Mouse (Mus musculus) G1E-ER4 (cell line): ENCODE results near the gene Mfap1a. TPM values are rescaled to one million over a fixed set of nuclear protein-coding genes. Genes with fewer than 3 reads are reported as not detected.
"Not testable (repeated sequence)": the region's sequence is repeated elsewhere in the genome, so short reads cannot be mapped to it uniquely, and the experiment has no call there.

Source experiments
- GATA1 ChIP-seq: IDR thresholded peaks from one replicate; pipeline ENCODE4 v1.8.0; 2012; ENCODE audit warnings: low read length, inconsistent platforms
- polyA plus RNA-seq: library from polyadenylated mRNA; stranded (reverse); fragments of >175 nt; gene quantifications from 2 replicates; pipeline ENCODE4 v1.2.3, GENCODE M21; 2012

The Mfap1a gene
- polyA plus RNA-seq: 3.9 and 6.2 TPM in 2 replicates

GRCm38 (mm10) chr2:121505942-121506882, at the start of gene Mfap1a, which contains the start of gene Wdr76:
Mfap1a (minus strand) TSS chr2:121506665.
Wdr76 (plus strand) TSS chr2:121506723.
- not testable (repeated sequence) for TF ChIP-seq GATA1

GRCm38 (mm10) chr2:121551271-121551670, 44.8 kb upstream of the Mfap1a start:
- TF ChIP-seq GATA1: no peak

- no peak for TF ChIP-seq GATA1
These were observed 43.2 kb upstream of the Mfap1a start for GRCm38 (mm10) chr2:121549630-121550029.

- TF ChIP-seq GATA1: no peak
These were observed 38.4 kb upstream of the Mfap1a start for GRCm38 (mm10) chr2:121544829-121545228.

- TF ChIP-seq GATA1: no peak
These were observed 18.6 kb upstream of the Mfap1a start for GRCm38 (mm10) chr2:121525056-121525455.

GRCm38 (mm10) chr2:121522006-121522405, 15.5 kb upstream of the Mfap1a start:
- no peak for TF ChIP-seq GATA1

- no peak for TF ChIP-seq GATA1
These were observed 11.6 kb upstream of the Mfap1a start for GRCm38 (mm10) chr2:121518106-121518505.

- TF ChIP-seq GATA1: no peak
These were observed 7.7 kb upstream of the Mfap1a start for GRCm38 (mm10) chr2:121514211-121514610.

GRCm38 (mm10) chr2:121511401-121511800, 4.9 kb upstream of the Mfap1a start:
- TF ChIP-seq GATA1: no peak

- TF ChIP-seq GATA1: no peak
These were observed 3.1 kb upstream of the Mfap1a start for GRCm38 (mm10) chr2:121509584-121509983.

- TF ChIP-seq GATA1: no peak
These were observed 1.5 kb upstream of the Mfap1a start for GRCm38 (mm10) chr2:121507951-121508330.

GRCm38 (mm10) chr2:121507173-121507950, 897 bp upstream of the Mfap1a start:
- no peak for TF ChIP-seq GATA1

- no peak for TF ChIP-seq GATA1
These were observed 22.9 kb downstream of the Mfap1a start for GRCm38 (mm10) chr2:121483576-121483975.

GRCm38 (mm10) chr2:121480498-121480897, 26.0 kb downstream of the Mfap1a start:
- TF ChIP-seq GATA1: no peak

- TF ChIP-seq GATA1: no peak
These were observed 28.8 kb downstream of the Mfap1a start for GRCm38 (mm10) chr2:121477491-121478266.
